Mouse (Mus musculus): ENCODE results near the gene Bach2.

The Bach2 gene

DNA sequence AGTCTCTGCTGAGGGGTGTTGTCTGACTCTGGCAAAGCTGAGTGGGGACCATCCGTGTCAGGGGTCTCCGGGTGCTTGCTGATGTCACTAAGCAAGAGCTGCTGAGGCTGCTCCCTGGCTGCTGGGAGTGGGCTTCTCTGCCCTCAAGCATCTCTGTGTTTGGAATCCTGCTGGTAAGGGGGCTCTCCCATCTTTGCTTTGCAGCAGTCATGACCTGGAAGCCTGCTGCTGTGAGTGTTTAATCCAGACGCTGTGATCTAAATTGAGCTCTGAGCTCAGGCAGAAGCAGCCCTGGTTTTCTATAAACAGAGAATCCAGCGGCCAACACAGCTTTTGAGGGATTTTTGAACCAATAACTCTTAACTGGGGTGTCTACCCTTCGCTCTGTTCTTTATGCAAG is 89.0 kb downstream of the Bach2 start:
- DNase-seq (ENCODE audit: low read depth, low spot score): no peak

DNA sequence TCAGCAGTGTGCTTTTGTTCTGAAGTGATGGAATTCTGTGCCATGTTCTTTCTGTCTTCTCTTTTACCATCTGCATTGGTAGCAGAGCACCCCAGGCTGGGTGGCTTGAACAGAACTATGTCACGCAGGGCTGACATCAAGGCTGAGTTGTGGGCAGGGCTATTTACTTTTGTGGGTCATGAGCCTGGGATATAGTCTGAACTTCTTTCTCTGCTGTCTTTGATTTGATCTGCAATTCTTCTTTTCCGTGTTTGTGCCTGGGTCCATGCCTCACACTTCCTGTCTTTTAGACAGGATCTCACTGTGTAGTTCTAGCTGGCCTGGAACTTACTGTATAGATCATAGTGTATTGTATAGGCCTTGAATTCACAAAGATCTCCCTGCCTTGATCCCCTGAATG is 90.0 kb downstream of the Bach2 start:
- DNase-seq (ENCODE audit: low read depth, low spot score): no peak

- no peak for DNase-seq (ENCODE audit: low read depth, low spot score)
Observed at GRCm38 (mm10) chr4:32330584-32331314, 92.1 kb downstream of the Bach2 start.

GRCm38 (mm10) chr4:32332028-32332427 is 93.4 kb downstream of the Bach2 start:
- no peak for DNase-seq (ENCODE audit: low read depth, low spot score)

DNA sequence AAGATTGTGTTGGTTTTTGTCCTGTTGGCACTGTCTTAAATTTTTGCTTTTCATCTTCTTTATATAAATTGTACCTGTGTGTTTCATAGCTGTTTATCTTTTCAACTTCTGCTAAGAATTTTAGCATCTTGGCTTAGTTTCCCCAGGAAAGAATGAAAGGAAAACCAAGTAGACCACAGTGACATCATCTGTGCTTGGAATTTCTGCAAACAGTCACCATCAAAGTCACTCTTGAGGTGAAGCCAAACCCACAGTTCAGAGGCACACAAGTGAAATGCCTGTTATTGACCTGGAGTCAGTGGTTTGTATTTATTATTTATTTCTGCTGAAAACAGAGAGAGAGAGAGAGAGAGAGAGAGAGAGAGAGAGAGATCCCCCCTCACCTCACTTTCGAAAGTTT is 95.5 kb downstream of the Bach2 start:
- DNase-seq (ENCODE audit: low read depth, low spot score): no peak

DNA sequence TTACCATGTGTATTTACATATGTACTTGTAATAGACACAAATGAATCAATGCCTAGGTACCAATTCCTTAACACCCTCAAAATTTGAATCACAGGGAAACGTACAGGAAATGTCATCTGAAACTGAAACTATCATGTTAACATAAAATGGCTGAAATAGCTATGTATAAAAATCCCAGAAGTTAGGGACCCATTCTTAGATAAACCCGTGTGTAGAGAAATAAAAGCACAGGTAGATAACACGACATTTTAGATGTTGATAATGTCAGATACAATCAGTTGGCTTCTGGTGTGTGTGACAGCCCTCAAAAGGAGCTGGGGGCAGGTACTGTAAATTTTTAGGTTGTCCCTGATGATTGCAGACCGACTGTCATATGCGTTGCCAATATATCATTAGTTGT is 96.2 kb downstream of the Bach2 start:
- DNase-seq (ENCODE audit: low read depth, low spot score): no peak

- DNase-seq (ENCODE audit: low read depth, low spot score): no peak
Observed at GRCm38 (mm10) chr4:32335659-32336058, 97.1 kb downstream of the Bach2 start.

DNA sequence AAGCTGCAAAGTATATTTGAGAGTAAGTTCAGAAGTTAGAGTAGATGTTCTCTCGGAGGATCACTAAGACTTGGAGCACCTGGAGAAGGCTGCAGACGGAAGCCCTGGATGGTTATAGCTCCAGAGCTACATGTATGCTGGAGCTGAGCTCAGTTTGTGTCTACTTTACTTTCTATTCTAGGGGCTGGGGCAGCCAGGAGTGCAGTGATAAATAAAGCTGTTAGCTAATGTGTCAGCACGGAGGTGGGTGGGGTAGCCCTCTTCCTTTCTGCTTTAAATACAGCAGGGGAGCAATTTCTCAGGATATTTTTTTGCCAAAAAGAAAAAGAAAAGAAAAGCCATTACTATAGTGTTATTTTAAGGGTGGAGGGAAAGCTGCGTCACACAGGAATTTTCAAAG is 98.0 kb downstream of the Bach2 start:
- DNase-seq (ENCODE audit: low read depth, low spot score): no peak

DNA sequence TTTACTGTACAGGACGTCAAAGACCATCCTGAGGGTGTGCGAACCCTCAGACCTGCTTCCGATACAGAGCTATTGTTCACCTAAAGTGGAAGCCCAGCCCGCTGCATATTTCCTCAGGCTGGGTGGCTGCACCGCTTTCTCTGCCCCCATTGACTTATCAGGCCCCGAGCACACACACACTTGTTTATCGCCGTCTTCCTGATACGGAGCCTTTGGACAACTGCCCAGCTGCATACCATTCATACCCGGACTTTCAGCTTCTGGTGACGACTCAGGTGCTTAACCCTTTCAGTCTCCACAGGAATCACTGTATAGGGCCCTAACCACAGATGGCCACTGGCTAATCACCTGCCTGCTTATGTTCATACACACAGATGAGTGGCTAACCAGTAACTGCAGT is 99.0 kb downstream of the Bach2 start:
- DNase-seq (ENCODE audit: low read depth, low spot score): no peak

GRCm38 (mm10) chr4:32338451-32338850 is 99.8 kb downstream of the Bach2 start:
- DNase-seq (ENCODE audit: low read depth, low spot score): no peak

GRCm38 (mm10) chr4:32340844-32341243 is 102.2 kb downstream of the Bach2 start:
- DNase-seq (ENCODE audit: low read depth, low spot score): no peak

DNA sequence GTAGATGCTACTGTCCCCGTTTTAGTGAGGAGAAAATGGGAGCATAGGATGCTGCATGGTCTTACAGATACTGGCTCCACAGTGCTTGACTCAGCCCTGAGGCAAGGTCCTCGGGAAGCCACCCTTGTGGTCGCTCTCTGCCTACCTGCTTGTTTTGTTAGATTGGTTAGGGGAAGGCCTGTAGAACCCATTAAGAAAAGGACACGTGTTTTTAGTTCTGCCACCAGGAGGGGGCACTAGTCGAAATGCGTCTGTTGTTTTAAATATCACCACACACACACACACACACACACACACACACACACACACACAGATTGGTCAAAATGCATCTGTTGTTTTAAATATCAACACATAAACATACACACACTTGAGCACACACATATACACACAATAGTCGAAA is 103.7 kb downstream of the Bach2 start:
- no peak for DNase-seq (ENCODE audit: low read depth, low spot score)

DNA sequence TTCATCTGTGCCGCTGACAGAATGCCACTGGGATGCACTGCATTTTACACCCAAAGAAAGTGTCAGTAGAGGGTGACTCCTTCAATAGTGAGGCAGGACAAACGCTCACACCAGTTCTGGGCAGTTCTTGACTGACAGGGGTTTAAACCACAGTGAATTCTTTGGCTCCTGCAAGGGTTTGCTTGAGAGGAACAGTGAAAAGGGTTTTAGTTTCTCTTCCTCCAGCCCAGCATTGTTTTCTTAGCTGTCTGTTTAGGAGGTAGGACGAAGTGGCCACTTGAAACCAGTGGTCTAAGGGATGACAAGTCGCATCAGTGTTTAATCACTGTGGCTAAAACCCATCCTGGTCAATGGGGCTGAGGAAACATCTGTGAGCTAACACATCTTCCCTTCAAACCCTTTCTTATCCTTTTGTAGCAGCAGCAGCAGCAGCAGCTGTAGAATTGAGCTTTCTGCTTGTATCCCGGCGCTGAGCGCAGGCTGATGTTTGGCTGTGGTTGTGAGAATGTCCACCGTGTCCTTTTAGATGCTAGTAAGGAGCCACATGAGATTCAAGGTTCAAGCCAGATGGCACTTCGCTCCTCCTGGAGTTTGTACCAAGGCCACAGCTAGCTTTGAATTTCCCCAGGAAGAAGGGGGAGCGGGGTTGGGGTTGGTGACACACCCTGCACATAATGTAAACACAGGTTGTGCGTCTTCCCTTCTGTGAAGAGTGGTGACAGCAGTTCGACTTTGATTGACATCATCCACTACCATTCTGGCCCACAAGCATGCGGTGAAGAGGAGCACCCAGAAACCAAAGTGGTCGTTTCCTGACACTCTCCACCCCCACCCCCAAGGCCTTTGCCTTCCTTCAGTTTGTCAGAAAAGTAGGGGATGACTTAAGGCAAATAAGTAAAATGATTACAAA is 104.9 kb downstream of the Bach2 start:
- DNase-seq (ENCODE audit: low read depth, low spot score): no peak

GRCm38 (mm10) chr4:32344276-32344675 is 105.7 kb downstream of the Bach2 start:
- no peak for DNase-seq (ENCODE audit: low read depth, low spot score)

- no peak for DNase-seq (ENCODE audit: low read depth, low spot score)
Observed at GRCm38 (mm10) chr4:32347202-32347601, 108.6 kb downstream of the Bach2 start.

GRCm38 (mm10) chr4:32347711-32348110 is 109.1 kb downstream of the Bach2 start:
- no peak for DNase-seq (ENCODE audit: low read depth, low spot score)

DNA sequence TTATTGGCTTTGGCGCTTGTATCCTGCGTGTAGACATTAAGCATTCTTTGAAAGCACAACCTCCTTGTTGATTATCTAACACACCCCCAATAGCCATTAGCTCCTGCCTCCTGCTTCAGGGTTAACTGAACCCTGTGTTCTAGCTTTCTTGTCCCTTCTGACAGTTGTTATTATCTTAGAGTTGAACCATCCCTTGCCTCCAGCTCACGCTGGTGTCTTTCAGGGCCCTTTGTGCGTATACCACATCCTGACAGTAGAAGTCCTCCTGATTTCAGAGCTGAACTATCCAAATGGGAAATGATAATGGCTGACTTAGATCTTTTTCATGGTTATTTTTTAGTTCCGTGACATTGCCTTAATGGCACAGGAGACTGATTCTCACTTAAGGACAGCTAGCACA is 110.8 kb downstream of the Bach2 start:
- no peak for DNase-seq (ENCODE audit: low read depth, low spot score)

GRCm38 (mm10) chr4:32351236-32351635 is 112.6 kb downstream of the Bach2 start:
- no peak for DNase-seq (ENCODE audit: low read depth, low spot score)

- DNase-seq (ENCODE audit: low read depth, low spot score): no peak
Observed at GRCm38 (mm10) chr4:32351661-32352246, 113.2 kb downstream of the Bach2 start.

- DNase-seq (ENCODE audit: low read depth, low spot score): no peak
Observed at GRCm38 (mm10) chr4:32352442-32352841, 113.8 kb downstream of the Bach2 start.

DNA sequence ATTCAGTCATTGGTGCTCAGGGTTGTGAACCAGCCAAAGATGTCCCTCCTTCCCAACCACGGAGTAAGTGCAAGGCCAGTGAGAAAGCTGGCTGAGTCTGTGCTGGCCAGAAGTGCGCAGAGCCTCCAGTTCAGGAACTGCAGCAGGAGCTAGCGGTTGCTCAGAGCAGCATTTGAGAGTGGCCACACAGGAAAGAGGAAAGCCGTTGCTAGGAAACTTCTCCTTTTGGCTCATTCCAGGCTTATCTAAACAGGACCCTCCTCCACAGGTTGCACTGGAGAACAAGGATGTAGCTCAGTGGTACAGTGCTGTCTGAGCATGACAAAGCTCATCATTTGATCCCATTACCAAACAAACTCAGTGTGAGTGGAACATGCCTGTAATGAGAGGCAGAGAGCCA is 114.2 kb downstream of the Bach2 start:
- no peak for DNase-seq (ENCODE audit: low read depth, low spot score)

GRCm38 (mm10) chr4:32355935-32356617 is 117.5 kb downstream of the Bach2 start:
- DNase-seq (ENCODE audit: low read depth, low spot score): no peak

All from c-Kit-negative CD71-positive TER-119-positive erythroid progenitor cells, embryonic 14.5 days (primary cell).